Mouse (Mus musculus) MEL (cell line): ENCODE data around the gene Zbtb1. TPM values are rescaled to one million over a fixed set of nuclear protein-coding genes. Genes with fewer than 3 reads are reported as not detected.

ENCODE experiments used
- DNase-seq: peaks from one replicate; pipeline ENCODE4 v3.0.0; 2011; ENCODE audit warnings: low read depth, low spot score
- H3K27ac ChIP-seq: 2 replicates; pipeline ENCODE4 v1.5.1; 2012; ENCODE audit warnings: low read depth, mild to moderate bottlenecking, control low read depth, low read length, moderate library complexity; ENCODE audit not compliant: control insufficient read depth
- H3K27me3 ChIP-seq, 2 experiments: fragments of 150-350 bp in 1 of 2; sonication (generic) in 1 of 2; 2 replicates each; pipeline ENCODE4 v1.6.1; 2012; ENCODE audit warnings: low read length in 2 of 2, mild to moderate bottlenecking in 2 of 2, improper control_type of control experiment in 1 of 2, moderate library complexity in 1 of 2; ENCODE audit not compliant: insufficient read depth in 2 of 2, control insufficient read depth in 1 of 2
- H3K36me3 ChIP-seq, 2 experiments: 2 replicates each; pipeline ENCODE4 v1.6.1; 2012 to 2014; ENCODE audit warnings: low read length in 2 of 2, improper control_type of control experiment in 1 of 2, inconsistent platforms in 1 of 2, mild to moderate bottlenecking in 1 of 2; ENCODE audit not compliant: insufficient read depth in 2 of 2, control insufficient read depth in 1 of 2
- H3K4me1 ChIP-seq, 2 experiments: fragments of 150-350 bp in 1 of 2; sonication (generic) in 1 of 2; 2 replicates each; pipeline ENCODE4 v1.6.1; 2012; ENCODE audit warnings: low read length in 2 of 2, improper control_type of control experiment in 1 of 2, mild to moderate bottlenecking in 1 of 2; ENCODE audit not compliant: insufficient read depth in 2 of 2, control insufficient read depth in 1 of 2
- H3K4me3 ChIP-seq, 2 experiments: fragments of 150-350 bp in 1 of 2; sonication (generic) in 1 of 2; 2 replicates each; pipeline ENCODE4 v1.5.1; 2012; ENCODE audit warnings: low read depth in 2 of 2, low read length in 2 of 2, mild to moderate bottlenecking in 2 of 2, moderate library complexity in 2 of 2, control low read depth in 1 of 2, improper control_type of control experiment in 1 of 2; ENCODE audit not compliant: control insufficient read depth in 1 of 2, insufficient read depth in 1 of 2
- H3K79me2 ChIP-seq: 2 replicates; pipeline ENCODE4 v1.6.1; 2012; ENCODE audit warnings: mild to moderate bottlenecking, low read length, moderate library complexity; ENCODE audit not compliant: control insufficient read depth, poor library complexity, insufficient read depth
- H3K9ac ChIP-seq: 2 replicates; pipeline ENCODE4 v1.6.1; 2012; ENCODE audit warnings: low read depth, mild to moderate bottlenecking, control low read depth, low read length, moderate library complexity; ENCODE audit not compliant: control insufficient read depth, poor library complexity, severe bottlenecking
- H3K9me3 ChIP-seq: fragments of 150-350 bp; sonication (generic); replicated peaks from 2 replicates; pipeline ENCODE4 v1.6.1; 2012; ENCODE audit warnings: mild to moderate bottlenecking, low read length, improper control_type of control experiment, moderate library complexity; ENCODE audit not compliant: insufficient read depth
- BHLHE40 ChIP-seq: IDR thresholded peaks from 2 replicates; pipeline ENCODE4 v1.6.1; 2012; ENCODE audit warnings: low read depth, mild to moderate bottlenecking, inconsistent platforms, low read length, improper control_type of control experiment, borderline replicate concordance
- CHD1 ChIP-seq: IDR thresholded peaks from 2 replicates; pipeline ENCODE4 v1.6.1; 2012; ENCODE audit warnings: low read depth, mild to moderate bottlenecking, inconsistent platforms, low read length, improper control_type of control experiment
- CHD2 ChIP-seq: IDR thresholded peaks from 2 replicates; pipeline ENCODE4 v1.6.1; 2011; ENCODE audit warnings: low read length, improper control_type of control experiment
- E2F4 ChIP-seq: IDR thresholded peaks from 2 replicates; pipeline ENCODE4 v1.6.1; 2011; ENCODE audit warnings: low read depth, low read length, improper control_type of control experiment, borderline replicate concordance
- ELF1 ChIP-seq: IDR thresholded peaks from 2 replicates; pipeline ENCODE4 v1.6.1; 2014; ENCODE audit warnings: low read depth, mild to moderate bottlenecking, inconsistent platforms, low read length, improper control_type of control experiment, moderate library complexity
- EP300 ChIP-seq, 2 experiments: IDR thresholded peaks; 2 replicates each; pipeline ENCODE4 v1.6.1; 2011; ENCODE audit warnings: improper control_type of control experiment in 2 of 2, low read length in 2 of 2, low read depth in 1 of 2, mild to moderate bottlenecking in 1 of 2
- ETS1 ChIP-seq: IDR thresholded peaks from 2 replicates; pipeline ENCODE4 v1.6.1; 2012; ENCODE audit warnings: low read depth, mild to moderate bottlenecking, inconsistent platforms, low read length, improper control_type of control experiment, moderate library complexity
- GABPA ChIP-seq: IDR thresholded peaks from 2 replicates; pipeline ENCODE4 v1.6.1; 2012; ENCODE audit warnings: low read depth, mild to moderate bottlenecking, inconsistent platforms, low read length, improper control_type of control experiment, moderate library complexity
- GATA1 ChIP-seq: IDR thresholded peaks from 2 replicates; pipeline ENCODE4 v1.6.1; 2011; ENCODE audit warnings: low read depth, low read length, improper control_type of control experiment
- HCFC1 ChIP-seq: IDR thresholded peaks from 2 replicates; pipeline ENCODE4 v1.6.1; 2012; ENCODE audit warnings: low read depth, mild to moderate bottlenecking, inconsistent platforms, low read length, improper control_type of control experiment, moderate library complexity
- JUND ChIP-seq: IDR thresholded peaks from 2 replicates; pipeline ENCODE4 v1.6.1; 2011; ENCODE audit warnings: low read depth, mild to moderate bottlenecking, improper control_type of control experiment, low read length
- KAT2A ChIP-seq: conservative IDR thresholded peaks from 2 replicates; pipeline ENCODE4 v1.6.1; 2012; ENCODE audit warnings: low read depth, low read length, improper control_type of control experiment, inconsistent platforms
- MAFK ChIP-seq: IDR thresholded peaks from 2 replicates; pipeline ENCODE4 v1.6.1; 2011; ENCODE audit warnings: low read depth, mild to moderate bottlenecking, low read length, improper control_type of control experiment, borderline replicate concordance
- MAX ChIP-seq: IDR thresholded peaks from 2 replicates; pipeline ENCODE4 v1.6.1; 2011; ENCODE audit warnings: low read length, improper control_type of control experiment
- MAZ ChIP-seq: IDR thresholded peaks from 2 replicates; pipeline ENCODE4 v1.6.1; 2012; ENCODE audit warnings: low read depth, mild to moderate bottlenecking, inconsistent platforms, low read length, improper control_type of control experiment
- MEF2A ChIP-seq: IDR thresholded peaks from 2 replicates; pipeline ENCODE4 v1.6.1; 2014; ENCODE audit warnings: low read depth, mild to moderate bottlenecking, inconsistent platforms, low read length, improper control_type of control experiment; ENCODE audit not compliant: poor library complexity, insufficient replicate concordance, severe bottlenecking; ENCODE audit errors: extremely low read depth
- MXI1 ChIP-seq: IDR thresholded peaks from 2 replicates; pipeline ENCODE4 v1.6.1; 2011; ENCODE audit warnings: mild to moderate bottlenecking, low read depth, low read length, improper control_type of control experiment
- MYB ChIP-seq: IDR thresholded peaks from 2 replicates; pipeline ENCODE4 v1.6.1; 2011; ENCODE audit warnings: mild to moderate bottlenecking, low read depth, low read length, improper control_type of control experiment
- MYC ChIP-seq: IDR thresholded peaks from 2 replicates; pipeline ENCODE4 v1.6.1; 2011; ENCODE audit warnings: low read depth, mild to moderate bottlenecking, low read length, improper control_type of control experiment, moderate library complexity
- NELFE ChIP-seq: IDR thresholded peaks from 2 replicates; pipeline ENCODE4 v1.6.1; 2011; ENCODE audit warnings: low read depth, low read length, improper control_type of control experiment
- NRF1 ChIP-seq: IDR thresholded peaks from 2 replicates; pipeline ENCODE4 v1.6.1; 2014; ENCODE audit warnings: low read depth, mild to moderate bottlenecking, inconsistent platforms, low read length, improper control_type of control experiment, moderate library complexity; ENCODE audit not compliant: poor library complexity, insufficient read depth, severe bottlenecking
- POLR2A ChIP-seq, 2 experiments: IDR thresholded peaks; 2 replicates each; pipeline ENCODE4 v1.6.1; 2011 to 2012; ENCODE audit warnings: low read length in 2 of 2, mild to moderate bottlenecking in 2 of 2, control low read depth in 1 of 2, improper control_type of control experiment in 1 of 2, low read depth in 1 of 2, moderate library complexity in 1 of 2; ENCODE audit not compliant: control insufficient read depth in 1 of 2, insufficient read depth in 1 of 2, poor library complexity in 1 of 2
- POLR2AphosphoS2 ChIP-seq: IDR thresholded peaks from 2 replicates; pipeline ENCODE4 v1.6.1; 2011; ENCODE audit warnings: low read length, improper control_type of control experiment
- POLR2AphosphoS5 ChIP-seq: IDR thresholded peaks from 2 replicates; pipeline ENCODE4 v1.6.1; 2012; ENCODE audit warnings: low read depth, borderline replicate concordance, mild to moderate bottlenecking, inconsistent platforms, low read length, moderate library complexity, mixed read lengths
- RAD21 ChIP-seq: IDR thresholded peaks from 2 replicates; pipeline ENCODE4 v1.6.1; 2011; ENCODE audit warnings: mild to moderate bottlenecking, low read depth, low read length, improper control_type of control experiment
- RCOR1 ChIP-seq: IDR thresholded peaks from 2 replicates; pipeline ENCODE4 v1.6.1; 2012; ENCODE audit warnings: low read depth, mild to moderate bottlenecking, inconsistent platforms, low read length, improper control_type of control experiment
- SIN3A ChIP-seq: IDR thresholded peaks from 2 replicates; pipeline ENCODE4 v1.6.1; 2012; ENCODE audit warnings: low read length, improper control_type of control experiment, inconsistent platforms
- SMC3 ChIP-seq: IDR thresholded peaks from 2 replicates; pipeline ENCODE4 v1.6.1; 2011; ENCODE audit warnings: low read depth, low read length, improper control_type of control experiment
- TAL1 ChIP-seq: IDR thresholded peaks from 2 replicates; pipeline ENCODE4 v1.6.1; 2012; ENCODE audit warnings: mild to moderate bottlenecking, inconsistent platforms, low read length, moderate library complexity, mixed read lengths
- TBP ChIP-seq: IDR thresholded peaks from 2 replicates; pipeline ENCODE4 v1.8.0; 2011; ENCODE audit warnings: low read depth, low read length, improper control_type of control experiment
- UBTF ChIP-seq: IDR thresholded peaks from 2 replicates; pipeline ENCODE4 v1.6.1; 2012; ENCODE audit warnings: low read depth, mild to moderate bottlenecking, inconsistent platforms, low read length, improper control_type of control experiment, moderate library complexity, borderline replicate concordance; ENCODE audit not compliant: insufficient read depth
- USF1 ChIP-seq: IDR thresholded peaks from 2 replicates; pipeline ENCODE4 v1.6.1; 2014; ENCODE audit warnings: low read depth, mild to moderate bottlenecking, inconsistent platforms, low read length, improper control_type of control experiment, moderate library complexity
- USF2 ChIP-seq, 2 experiments: IDR thresholded peaks; 2 replicates each; pipeline ENCODE4 v1.6.1; 2011 to 2012; ENCODE audit warnings: improper control_type of control experiment in 2 of 2, low read length in 2 of 2, borderline replicate concordance in 1 of 2, inconsistent platforms in 1 of 2, low read depth in 1 of 2, mild to moderate bottlenecking in 1 of 2; ENCODE audit not compliant: insufficient read depth in 1 of 2
- ZMIZ1 ChIP-seq: IDR thresholded peaks from 2 replicates; pipeline ENCODE4 v1.6.1; 2012; ENCODE audit warnings: low read depth, mild to moderate bottlenecking, inconsistent platforms, low read length, improper control_type of control experiment, moderate library complexity
- ZNF384 ChIP-seq: IDR thresholded peaks from 2 replicates; pipeline ENCODE4 v1.6.1; 2012; ENCODE audit warnings: low read depth, mild to moderate bottlenecking, inconsistent platforms, low read length, improper control_type of control experiment
- polyA plus RNA-seq, 2 experiments: library from polyadenylated mRNA; stranded (reverse) in 1 of 2; unstranded in 1 of 2; fragments of >175 nt in 1 of 2; fragments of >200 nt in 1 of 2; gene quantifications; 2 replicates each; pipeline versions ENCODE4 v1.2.1 to v1.2.4; 2012; ENCODE audit warnings: low replicate concordance in 2 of 2, low read depth in 1 of 2; ENCODE audit not compliant: insufficient read length in 2 of 2, insufficient read depth in 1 of 2, missing spikeins in 1 of 2
- total RNA-seq: library from RNA; depleted of rRNA; stranded (reverse); fragments of 300-350 nt; gene quantifications from 2 replicates; pipeline ENCODE4 v1.2.3, GENCODE M21; 2012

The Zbtb1 gene
- total and polyA plus RNA-seq, 3 experiments: 5.1 to 7.0 TPM; not detected in 1

DNA sequence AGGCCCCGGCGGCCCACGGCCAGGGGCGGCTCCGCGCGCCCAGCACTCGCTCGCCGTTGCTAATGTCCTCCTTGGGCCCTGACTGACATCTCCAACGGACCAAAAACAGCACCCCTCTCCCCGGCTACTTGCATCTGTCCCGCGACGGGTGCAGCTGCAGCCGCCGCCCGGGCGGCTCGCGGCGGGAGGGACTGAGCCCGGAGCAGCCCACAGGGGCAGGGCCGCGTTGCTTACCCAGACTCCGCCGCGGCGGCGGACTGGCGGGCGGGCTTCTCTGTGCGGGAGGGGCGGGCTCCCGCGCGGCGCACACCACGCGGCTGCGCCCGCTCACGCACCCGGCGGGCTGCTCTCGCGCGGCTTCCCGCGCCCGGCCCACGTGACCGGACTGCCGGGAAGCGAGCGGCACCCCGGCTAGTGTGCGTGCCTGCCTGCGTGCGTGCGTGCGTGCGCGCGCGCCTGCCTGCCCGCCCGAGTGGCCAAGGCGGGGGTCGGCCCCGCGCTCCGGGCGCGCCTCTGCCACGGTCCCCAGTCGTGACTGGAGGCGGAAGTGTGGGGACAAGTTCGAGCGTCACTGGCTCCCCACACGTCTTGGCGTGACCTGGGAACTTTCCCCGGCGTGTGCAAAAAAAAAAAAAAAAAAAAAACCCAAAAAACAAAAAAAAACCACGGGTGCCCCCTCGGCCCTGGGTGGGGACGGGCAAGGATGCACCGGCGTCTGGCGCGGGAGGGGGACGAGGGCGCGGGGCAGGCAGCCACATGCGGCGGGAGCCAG lies 674 bp upstream of the Zbtb1 start, which contains the start of gene Zbtb25:
TSS of gene Zbtb25 (minus strand) at position 397 of the 772 bp plus-strand sequence.
- peaks cover 81% of the 10 kb centered on the region for H3K79me2 ChIP-seq
- no peaks in the 10 kb centered on the region for H3K27me3 ChIP-seq
- H3K27ac ChIP-seq: peak within 1 kb of the TSS; percentile 97
- peak within 1 kb of the TSS; percentile 87 to 94 for H3K4me3 ChIP-seq
- H3K9me3 ChIP-seq: no peaks in the 10 kb centered on the region
- H3K4me1 ChIP-seq: peaks cover 26 to 35% of the 10 kb centered on the region in 2 experiments
- H3K9ac ChIP-seq: peak within 1 kb of the TSS; percentile 100
- peak; percentile 82 for DNase-seq
- H3K36me3 ChIP-seq: peaks cover 0 to 46% of the 10 kb centered on the region in 2 experiments; a peak in 2 of 4 replicates
- TF ChIP-seq GABPA: no peak
- peak; percentile 87 for TF ChIP-seq MAX
- no peak for TF ChIP-seq TBP
- TF ChIP-seq USF1: peak; percentile 88
- TF ChIP-seq TAL1: no peak
- no peak for TF ChIP-seq RCOR1
- TF ChIP-seq EP300 (IDR thresholded peaks at IDR 0.05; ENCODE audit: low read depth in 1 of 2, low read length in 2 of 2): peak in 1 of 2 experiments; percentile 4; a peak in 1 of 4 replicates
- TF ChIP-seq MYB: no peak
- TF ChIP-seq JUND: no peak
- no peak for TF ChIP-seq GATA1
- peak; percentile 64 to 86; a peak in 2 of 4 replicates for TF ChIP-seq POLR2A (IDR thresholded peaks at IDR 0.05; ENCODE audit: control insufficient read depth in 1 of 2, insufficient read depth in 1 of 2, low read depth in 1 of 2, low read length in 2 of 2, poor library complexity in 1 of 2)
- TF ChIP-seq UBTF: no peak; the same call in 1 of the 2 replicates
- TF ChIP-seq SMC3: no peak
- TF ChIP-seq ZNF384: peak; percentile 83
- TF ChIP-seq CHD1: peak; percentile 97
- 0 out of 2 replicates have a peak, but pooled peaks have one; percentile 19 for TF ChIP-seq ELF1
- no peak for TF ChIP-seq ZMIZ1
- peak; percentile 74 for TF ChIP-seq MXI1
- peak; percentile 57 for TF ChIP-seq NRF1
- TF ChIP-seq USF2 (IDR thresholded peaks at IDR 0.05; ENCODE audit: borderline replicate concordance in 1 of 2, insufficient read depth in 1 of 2, low read depth in 1 of 2, low read length in 2 of 2): no peak
- TF ChIP-seq KAT2A: 0 out of 2 replicates have a peak, but pooled peaks have one; percentile 1
- TF ChIP-seq BHLHE40: no peak
- no peak for TF ChIP-seq MAFK
- no peak for TF ChIP-seq POLR2AphosphoS5
- no peak for TF ChIP-seq CHD2
- TF ChIP-seq E2F4: no peak; the same call in 1 of the 2 replicates
- no peak for TF ChIP-seq ETS1
- no peak for TF ChIP-seq MYC
- TF ChIP-seq HCFC1: 0 out of 2 replicates have a peak, but pooled peaks have one; percentile 8
- no peak for TF ChIP-seq POLR2AphosphoS2
- TF ChIP-seq RAD21: no peak
- peak; percentile 66 for TF ChIP-seq NELFE
- TF ChIP-seq SIN3A: no peak
- no peak for TF ChIP-seq MEF2A
- TF ChIP-seq MAZ: peak; percentile 49; the same call in 1 of the 2 replicates
